Mouse (Mus musculus) T-helper 1 cell (primary cell): ENCODE data around the gene St7l.

Experiments
- in situ Hi-C: fragments of 300-600 bp; cut with MboI, MseI; formaldehyde crosslinking; loops from one replicate; pipeline ENCODE4 v1.15.1; 2025; ENCODE audit warnings: high pct_unique_total_duplicates

St7l gene

DNA sequence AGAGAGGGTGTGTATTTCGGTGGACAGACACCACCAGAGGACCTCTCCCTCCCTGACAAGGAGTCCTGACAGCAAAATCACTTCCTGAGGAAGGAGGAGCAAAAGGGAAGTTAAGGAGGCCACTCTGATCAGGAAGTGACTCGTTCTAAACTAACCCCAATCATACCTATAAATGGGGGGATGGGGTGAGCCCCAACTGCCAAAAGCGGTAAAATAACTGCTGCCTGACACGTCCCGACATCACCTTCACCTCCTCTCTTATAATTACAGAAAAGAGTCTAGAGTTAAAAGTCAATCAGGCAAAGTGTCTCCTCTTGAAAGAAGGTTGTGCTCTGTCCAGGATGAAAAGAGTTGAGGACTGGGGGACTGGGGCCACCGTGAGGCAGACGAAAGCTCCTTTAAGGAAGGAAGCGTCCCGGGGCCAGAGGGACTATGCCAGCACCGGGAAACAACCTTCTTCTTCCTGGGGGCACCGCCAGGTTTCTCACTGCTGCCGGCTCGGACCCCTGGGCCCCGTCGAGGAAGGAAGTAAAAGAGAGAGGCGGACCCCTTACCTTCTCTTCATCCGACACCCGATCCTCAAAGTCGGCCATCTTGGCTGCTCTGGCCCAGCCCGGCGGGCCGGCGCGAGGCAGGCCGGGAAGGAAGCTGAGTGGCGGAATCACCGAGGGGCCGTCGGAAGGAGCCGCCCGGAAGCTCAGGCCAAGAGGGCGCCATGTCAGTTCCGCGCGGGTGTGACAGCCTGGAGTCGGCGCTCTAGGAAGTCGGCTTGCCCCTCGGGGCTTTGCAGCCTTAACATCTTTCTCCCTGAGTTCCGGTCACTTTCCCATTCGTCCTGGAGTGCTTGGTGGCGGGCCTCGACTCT lies at the start of gene St7l, which contains the start of gene Capza1:
TSS of gene St7l (plus strand) at position 220 of the 865 bp plus-strand sequence.
TSS of gene Capza1 (minus strand) at position 720 of the 865 bp plus-strand sequence.
- in situ Hi-C loops, result loop anchor here (10.0 kb wide), 1 partner anchor 1449 kb away; no protein-coding TSS in a partner anchor

DNA sequence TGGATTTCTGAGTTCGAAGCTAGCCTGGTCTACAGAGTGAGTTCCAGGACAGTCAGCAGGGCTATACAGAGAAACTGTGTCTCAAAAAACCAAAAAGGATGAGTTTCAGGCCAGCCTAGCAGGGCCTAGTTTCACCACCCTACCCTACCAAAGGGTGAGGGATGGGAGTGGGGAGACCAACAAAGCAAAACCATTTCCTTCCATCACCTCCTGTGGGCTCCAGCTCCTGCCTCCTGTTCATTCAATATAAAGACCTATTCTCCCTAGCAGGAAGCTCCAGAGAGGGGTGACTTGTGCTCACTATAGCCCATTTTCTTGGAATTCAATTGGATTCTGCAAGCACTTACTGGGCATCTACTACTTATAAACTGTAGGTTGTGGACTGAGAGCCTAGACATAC lies 49.1 kb upstream of the St7l start:
- in situ Hi-C loops, result no loop called here

- in situ Hi-C loops, result no loop called here
Observed at GRCm38 (mm10) chr3:104815346-104815745, 48.5 kb upstream of the St7l start.

- in situ Hi-C loops, result no loop called here
Observed at GRCm38 (mm10) chr3:104816130-104816529, 47.7 kb upstream of the St7l start.

- in situ Hi-C loops, result no loop called here
Observed at GRCm38 (mm10) chr3:104817481-104817990, 46.3 kb upstream of the St7l start.

DNA sequence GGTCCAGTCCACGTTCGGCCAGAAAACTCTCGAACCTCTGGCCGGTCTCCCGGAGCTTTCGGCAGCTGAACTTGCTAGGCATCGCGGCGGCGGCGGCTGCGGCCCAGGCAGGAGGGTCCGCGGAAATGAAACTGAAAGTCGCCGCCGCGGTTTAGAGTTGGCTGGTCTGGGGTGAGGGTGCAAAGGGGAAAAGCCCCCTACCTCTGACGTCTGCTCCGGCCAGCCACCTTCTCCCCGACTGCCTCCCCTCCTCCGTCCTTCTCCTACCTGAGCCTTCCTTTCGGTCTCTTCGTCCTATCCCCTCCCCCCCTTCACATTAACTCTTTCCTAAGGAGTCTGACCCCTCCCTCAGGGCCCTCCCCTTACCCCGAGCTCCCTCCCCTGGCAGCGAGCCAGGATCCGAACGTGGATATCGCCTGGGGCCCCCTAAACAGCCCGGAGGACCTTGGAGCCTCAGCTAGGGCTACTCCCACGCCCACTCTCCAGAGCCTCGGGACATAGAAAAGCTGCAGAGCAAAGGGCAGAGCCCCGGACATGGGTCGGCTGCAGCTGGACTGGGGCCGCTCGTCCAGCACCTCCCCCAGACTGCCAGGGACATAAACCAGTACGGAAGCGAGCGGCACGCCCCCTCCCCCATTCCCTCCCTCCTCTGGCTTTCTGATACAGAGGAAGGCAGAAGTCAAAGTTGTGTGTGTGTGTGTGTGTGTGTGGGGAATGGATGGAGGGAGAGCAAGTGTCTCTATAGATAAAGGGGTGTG lies 45.6 kb upstream of the St7l start, which contains the start of gene Mov10:
TSS of gene Mov10 (minus strand) at position 573 of the 758 bp plus-strand sequence.
- in situ Hi-C loops, result no loop called here

GRCm38 (mm10) chr3:104818749-104819134 lies 45.1 kb upstream of the St7l start:
- in situ Hi-C loops, result no loop called here

DNA sequence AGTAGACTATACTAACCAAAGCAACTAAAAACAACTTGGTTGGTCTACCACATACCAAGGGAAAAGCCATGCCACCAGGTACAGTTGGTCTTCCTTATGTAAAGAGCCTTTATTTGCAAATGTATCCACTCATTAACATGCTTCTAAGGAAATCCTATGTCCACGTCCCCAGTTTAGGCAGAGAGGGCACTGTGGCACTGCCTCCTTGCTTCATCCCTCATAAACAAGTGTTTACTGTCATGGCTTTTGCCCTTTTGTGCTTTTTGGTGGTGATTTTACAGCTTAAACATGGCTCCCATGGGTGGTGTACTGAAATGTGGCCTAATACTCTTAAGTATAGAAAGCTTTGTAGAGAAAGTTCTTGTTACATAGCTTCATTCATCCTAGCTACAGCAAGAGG lies 43.4 kb upstream of the St7l start:
- in situ Hi-C loops, result loop anchor here (5.0 kb wide), 1 partner anchor 637 kb away; no protein-coding TSS in a partner anchor

DNA sequence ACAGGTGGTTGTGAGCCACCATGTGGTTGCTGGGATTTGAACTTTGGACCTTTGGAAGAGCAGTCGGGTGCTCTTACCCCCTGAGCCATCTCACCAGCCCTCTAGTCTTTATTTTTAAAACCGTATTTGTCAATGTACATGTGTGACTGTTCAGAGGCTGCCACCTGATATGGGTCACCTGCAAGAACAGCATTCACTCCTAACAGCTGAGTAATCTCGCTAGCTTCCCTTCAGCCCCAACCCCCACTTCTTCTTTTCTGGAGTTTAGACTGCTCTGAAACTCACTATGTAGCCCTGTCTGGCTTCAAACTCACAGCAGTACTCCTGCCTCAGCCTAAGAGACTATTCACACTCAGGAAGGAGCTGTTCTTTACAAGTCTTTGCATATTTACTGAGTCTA lies 41.4 kb upstream of the St7l start:
- in situ Hi-C loops, result loop anchor here (5.0 kb wide), 1 partner anchor 635 kb away; no protein-coding TSS in a partner anchor

DNA sequence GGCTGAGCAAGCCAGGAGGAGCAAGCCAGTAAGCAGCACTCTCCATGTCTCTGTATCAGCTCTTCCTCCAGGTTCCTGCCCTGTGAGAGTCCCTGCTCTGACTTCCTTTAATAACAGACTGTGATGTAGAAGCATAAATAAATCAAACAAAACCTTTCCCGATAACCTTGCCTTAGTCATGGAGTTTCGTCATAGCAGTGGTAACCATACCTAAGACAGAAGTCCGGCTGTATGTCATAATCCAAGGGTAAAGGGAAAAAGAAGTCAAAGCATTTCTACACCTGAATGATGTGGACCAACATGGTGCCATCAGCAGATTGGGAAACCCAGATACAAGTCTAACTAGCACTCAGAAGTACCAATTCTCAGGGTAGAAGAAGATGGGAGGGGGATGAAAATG lies 28.0 kb upstream of the St7l start:
- in situ Hi-C loops, result loop anchor here (10.0 kb wide), 1 partner anchor 1201 kb away; no protein-coding TSS in a partner anchor

- in situ Hi-C loops, result no loop called here
Observed at GRCm38 (mm10) chr3:104841049-104841448, 22.8 kb upstream of the St7l start.

- in situ Hi-C loops, result no loop called here
Observed at GRCm38 (mm10) chr3:104846601-104847000, 17.2 kb upstream of the St7l start.

DNA sequence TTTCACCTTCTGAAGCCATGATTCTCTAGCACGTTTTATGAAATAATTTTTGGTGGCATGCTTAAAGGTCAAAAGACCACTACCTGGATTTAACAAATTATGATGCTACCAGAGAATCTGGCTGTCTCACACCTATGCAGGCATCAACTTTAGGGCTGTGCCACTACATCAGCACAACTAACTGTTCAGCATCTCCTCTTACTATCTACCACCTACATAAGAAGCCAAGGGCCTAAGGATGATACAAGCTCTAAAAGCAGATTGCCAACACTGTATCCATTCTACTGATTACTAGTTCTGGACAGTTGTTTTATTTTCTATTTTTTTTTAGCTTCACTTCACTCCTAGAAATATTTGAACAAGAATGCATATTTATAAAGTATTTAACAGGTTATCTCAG lies 9.3 kb upstream of the St7l start:
- in situ Hi-C loops, result no loop called here

GRCm38 (mm10) chr3:104854866-104855265 lies 8.9 kb upstream of the St7l start:
- in situ Hi-C loops, result no loop called here

DNA sequence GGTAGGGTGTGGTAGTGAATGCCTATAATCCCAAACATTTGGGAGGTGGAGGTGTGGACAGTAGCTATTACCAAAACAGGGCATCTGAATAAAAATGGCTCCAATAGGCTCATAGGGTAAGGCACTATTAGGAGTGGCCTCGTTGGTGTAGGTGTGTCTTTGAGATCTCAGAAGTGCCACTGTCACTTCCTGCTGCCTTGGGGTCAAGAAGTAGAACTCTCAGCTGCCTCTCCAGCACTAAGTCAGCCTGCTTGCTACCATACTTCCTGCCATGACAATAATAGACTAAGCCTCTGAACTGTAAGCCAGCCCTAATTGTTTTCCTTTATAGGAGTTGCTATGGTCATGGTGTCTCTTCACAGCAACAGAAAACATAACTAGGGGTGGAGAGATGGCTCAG lies 7.7 kb upstream of the St7l start:
- in situ Hi-C loops, result no loop called here

GRCm38 (mm10) chr3:104858560-104858959 lies 5.2 kb upstream of the St7l start:
- in situ Hi-C loops, result no loop called here

DNA sequence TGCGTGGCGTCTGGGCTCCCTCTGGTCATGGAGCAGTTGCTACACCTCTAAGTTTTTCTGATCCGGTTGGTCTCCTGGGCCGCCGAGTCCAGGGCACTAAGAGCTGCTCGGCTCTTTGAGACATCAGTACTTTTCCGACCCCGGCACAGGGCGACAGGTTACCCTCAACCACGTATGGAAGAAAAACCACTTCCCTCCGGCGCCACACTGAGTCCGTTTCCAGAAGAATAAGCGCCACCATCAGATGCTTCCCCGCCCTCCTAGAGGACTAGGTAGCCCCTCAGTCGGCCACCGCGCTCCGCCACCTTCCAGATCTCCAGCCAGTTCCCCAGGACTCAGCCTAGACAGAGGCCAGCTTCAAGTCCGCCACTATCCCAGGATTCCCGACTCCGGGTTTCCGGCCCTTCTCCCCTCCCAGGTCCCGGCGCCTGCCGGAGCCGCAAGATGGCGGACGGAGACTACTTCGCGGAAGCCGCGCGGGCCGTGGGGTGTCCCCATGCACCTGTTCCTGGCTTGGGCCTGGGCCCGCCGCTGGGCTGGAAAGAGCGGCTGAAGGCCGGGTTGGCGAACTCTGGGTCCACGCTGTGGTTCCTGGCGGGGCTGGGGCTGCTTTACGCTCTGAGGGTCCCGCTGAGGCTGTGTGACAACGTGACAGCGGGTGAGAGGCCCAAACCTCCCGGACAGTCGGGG lies 991 bp downstream of the St7l start:
- in situ Hi-C loops, result loop anchor here (10.0 kb wide), 1 partner anchor 1450 kb away; no protein-coding TSS in a partner anchor

- in situ Hi-C loops, result loop anchor here (10.0 kb wide), 1 partner anchor 1451 kb away; no protein-coding TSS in a partner anchor
Observed at GRCm38 (mm10) chr3:104865341-104865788, 1.6 kb downstream of the St7l start.

DNA sequence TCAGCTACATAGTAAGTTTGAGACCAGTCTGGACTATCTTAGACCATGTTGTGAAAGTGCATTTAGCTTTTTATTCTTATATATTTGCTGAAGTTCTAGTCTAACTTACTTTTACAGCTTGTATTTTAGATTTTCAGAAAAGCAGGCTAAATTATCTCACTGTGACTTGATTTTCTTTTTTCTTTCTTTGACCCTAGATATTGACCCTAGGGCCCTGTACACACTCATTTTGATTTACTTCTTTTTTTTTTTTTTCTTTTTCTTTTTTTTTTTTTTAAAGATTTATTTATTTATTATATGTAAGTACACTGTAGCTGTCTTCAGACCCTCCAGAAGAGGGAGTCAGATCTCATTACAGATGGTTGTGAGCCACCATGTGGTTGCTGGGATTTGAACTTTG lies 2.9 kb downstream of the St7l start:
- in situ Hi-C loops, result loop anchor here (10.0 kb wide), 1 partner anchor 1452 kb away; no protein-coding TSS in a partner anchor

GRCm38 (mm10) chr3:104869611-104870010 lies 5.8 kb downstream of the St7l start:
- in situ Hi-C loops, result loop anchor here (5.0 to 10.0 kb wide), 2 partner anchors 88 to 1455 kb away; no protein-coding TSS in a partner anchor

GRCm38 (mm10) chr3:104888585-104888984 lies 24.8 kb downstream of the St7l start:
- in situ Hi-C loops, result no loop called here
